Mouse (Mus musculus): ENCODE measurements at regions not wholly inside any gene's neighbourhood (a gene's known extent, or its start where the extent isn't known, plus 50 kb on each side); places are given as distances from the start of the nearest gene placed in this dataset.

- DNase-seq, result no peak
Observed at GRCm38 (mm10) chr12:12701735-12702134, 240.0 kb downstream of the Mycn start.

GRCm38 (mm10) chr12:12701060-12701667, 240.6 kb downstream of the Mycn start:
- no peak for DNase-seq

DNA sequence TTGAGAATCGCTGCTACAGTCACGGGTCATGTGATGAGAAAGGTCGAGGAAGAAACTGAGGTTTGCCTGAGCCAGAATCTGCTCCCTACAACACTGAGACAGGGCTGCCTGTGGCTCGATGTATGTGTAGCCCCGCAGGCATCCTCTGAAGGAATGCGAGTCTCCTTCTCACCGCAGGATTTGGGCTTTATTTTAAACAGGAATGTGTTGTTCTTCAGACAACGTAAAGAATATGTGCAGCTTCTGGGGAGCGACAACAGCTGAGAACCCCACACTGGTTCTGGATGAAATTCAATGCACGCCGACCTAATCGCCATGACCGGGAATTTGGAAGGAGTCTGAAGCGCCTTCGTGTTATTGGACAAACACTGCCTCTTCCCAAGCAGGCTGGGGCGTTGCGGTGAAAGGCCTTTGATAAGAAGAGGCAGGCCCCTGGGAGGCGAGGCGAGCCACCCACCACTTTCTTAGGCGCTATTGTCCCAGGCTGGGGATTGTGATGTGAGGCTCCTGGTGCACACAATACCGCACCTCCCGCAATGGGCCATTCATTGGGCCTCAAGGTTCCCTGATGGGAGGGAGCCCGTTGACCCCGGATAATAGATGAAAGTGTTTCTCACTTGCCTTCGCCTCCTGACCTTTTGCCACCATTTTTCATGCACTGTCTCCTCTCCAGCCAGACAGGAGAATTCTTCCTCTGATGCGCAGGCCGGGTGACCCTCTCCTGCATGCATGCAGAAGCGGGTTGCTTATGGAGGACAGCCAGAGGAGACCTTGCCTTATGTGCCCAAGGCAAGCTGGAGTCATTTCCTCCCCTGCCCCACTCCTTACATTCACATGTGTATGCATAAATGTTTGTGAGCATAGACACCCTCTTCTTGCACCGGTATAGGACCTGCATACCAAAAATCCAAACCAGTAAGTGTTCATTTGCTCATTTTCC, 247.6 kb downstream of the Mycn start:
- DNase-seq, result no peak

DNA sequence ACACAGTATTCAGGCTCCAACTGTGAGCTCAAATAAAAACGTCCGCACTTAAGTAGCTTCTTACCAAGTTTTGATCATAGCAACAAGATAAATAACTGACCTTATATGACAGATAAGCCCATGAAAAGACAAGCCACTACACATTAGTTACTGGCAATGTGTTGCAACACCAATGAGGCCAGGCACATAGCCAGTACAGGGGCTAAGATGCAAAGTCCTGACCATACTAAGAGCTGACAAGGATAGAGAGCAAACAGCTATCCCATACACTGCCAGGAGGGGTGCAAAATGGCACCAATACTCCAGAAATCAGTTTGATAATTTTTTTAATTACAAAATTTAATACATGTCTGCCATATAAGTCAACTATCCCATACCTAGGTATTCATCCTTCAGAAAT, 254.3 kb downstream of the Mycn start:
- no peak for DNase-seq

DNA sequence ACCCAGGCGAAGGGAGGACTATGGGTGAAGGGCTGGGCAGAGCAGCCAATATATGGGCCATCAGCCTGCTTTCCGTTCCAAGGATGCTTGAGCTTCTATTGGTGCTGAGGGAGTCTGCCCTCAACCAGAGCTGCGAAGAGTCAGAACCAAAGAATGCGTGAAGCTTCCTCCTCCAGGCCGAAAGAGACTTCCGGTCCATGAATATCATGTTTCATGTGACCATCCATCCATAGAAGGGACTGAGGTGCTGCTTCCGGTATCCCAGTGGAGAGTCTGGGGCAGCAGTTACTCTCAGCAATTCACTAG, 256.5 kb downstream of the Mycn start:
- no peak for DNase-seq

- DNase-seq, result no peak
Observed at GRCm38 (mm10) chr12:12684481-12685216, 257.1 kb downstream of the Mycn start.

GRCm38 (mm10) chr12:12683733-12684470, 257.8 kb downstream of the Mycn start:
- DNase-seq, result no peak

- DNase-seq, result no peak
Observed at GRCm38 (mm10) chr12:12681101-12681500, 260.6 kb downstream of the Mycn start.

DNA sequence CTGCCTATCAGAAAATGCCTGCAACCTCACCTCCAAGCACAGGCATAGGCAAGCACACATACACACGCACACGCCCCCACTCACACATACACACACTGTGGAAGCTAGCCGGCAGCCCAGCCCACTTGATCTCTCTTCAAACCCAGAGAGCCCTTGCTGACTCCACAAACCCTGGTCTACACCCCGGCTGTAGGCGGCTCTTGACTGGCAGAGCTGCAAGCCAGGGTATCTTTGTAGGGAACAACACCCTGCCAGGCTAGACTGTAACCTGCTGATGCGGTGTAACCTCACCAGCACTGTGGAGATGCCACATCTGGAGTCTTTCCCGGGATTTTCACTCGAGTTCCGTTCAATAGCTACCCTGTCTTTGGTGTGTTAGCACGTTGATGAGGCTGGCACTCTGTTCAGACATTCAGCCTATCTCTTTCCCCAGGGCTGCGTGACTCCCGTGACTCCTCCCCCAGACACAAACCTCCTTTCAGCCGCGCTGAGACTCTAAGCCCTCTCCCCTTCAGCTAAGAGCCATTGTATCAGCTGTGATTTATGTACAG, 261.3 kb downstream of the Mycn start:
- peak; percentile 37 for DNase-seq

- DNase-seq, result peak; percentile 60
Observed at GRCm38 (mm10) chr12:12676676-12677075, 265.0 kb downstream of the Mycn start.

- no peak for DNase-seq
Observed at GRCm38 (mm10) chr12:12669931-12670330, 271.8 kb downstream of the Mycn start.

DNA sequence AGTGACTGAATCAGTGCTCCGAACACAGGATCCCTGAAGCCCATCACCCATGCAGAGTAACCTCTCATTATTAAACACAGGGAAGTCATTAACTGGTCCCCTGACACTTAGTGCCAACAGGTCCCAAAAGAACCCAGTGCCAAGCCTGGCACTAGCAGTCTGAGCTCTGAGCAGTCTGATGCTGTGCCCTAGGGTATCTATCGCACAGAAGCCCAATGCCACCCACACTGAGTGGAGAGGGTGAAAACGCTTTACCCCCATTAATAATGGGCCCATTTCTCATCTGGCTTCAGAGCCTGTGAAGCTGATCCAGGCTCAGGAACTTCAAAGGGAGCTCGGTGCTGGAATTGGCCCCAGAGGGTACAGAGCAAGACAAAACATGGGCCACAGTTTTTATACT, 272.8 kb downstream of the Mycn start:
- DNase-seq, result no peak

DNA sequence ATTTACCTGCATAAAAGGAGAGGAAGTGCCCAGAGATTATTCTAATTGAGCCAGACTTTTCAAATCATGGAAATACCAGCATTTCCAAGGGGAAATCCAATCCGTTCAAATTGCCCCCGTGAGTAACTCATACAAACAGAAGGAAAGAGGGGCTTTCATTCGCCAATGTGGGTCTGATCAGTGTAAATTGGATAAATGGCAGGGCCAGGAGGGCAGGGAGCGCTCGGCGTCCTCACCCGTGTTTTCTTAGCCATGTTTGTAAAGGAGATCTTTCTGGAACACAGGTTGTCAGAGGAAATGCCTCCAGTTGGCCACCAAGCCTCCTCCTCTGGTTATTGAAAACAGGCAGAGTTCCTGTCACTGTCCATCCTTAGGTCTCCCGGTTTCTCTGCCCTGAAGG, 286.1 kb downstream of the Mycn start:
- no peak for DNase-seq

DNA sequence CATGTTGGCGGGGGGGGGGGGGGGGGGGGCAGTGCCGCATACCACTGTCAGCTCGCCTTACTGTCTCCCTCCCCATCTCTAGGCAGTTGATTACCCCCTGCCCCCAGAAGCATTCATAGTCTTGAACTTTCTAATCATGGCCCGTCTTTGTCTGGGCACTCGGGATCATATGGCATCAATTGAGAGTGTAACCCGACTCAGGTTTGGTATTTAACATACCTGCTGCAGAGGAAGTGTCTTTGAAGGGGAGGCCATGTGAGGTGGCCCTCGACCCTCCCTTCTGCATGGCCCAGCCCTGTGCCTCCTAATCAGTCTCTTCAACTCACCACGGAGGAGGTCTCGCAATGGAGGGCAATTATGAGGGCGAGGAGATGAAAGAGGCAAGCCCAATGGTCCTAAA, 286.5 kb downstream of the Mycn start:
- DNase-seq, result no peak

DNA sequence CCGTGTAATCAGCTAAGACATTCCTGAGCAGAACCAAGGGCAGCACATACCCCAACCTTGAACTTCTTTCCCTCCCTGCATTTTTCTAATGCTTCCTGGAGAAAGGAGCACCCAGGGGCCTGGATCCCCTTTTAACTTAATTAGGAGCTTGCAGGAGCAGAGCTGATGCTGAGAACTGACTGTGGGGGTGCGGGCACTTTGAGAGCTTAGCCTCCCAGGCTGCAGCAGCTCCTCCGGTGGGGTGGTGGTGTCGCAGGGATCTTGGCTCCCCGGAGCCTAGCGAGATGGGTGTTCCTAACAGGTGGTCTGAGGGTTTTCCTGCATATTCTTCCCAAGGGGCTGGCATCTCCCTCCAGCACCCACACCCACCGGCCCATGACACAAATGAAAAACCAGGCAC, 289.4 kb downstream of the Mycn start:
- DNase-seq, result no peak

- DNase-seq, result no peak
Observed at GRCm38 (mm10) chr12:12650309-12650708, 291.4 kb downstream of the Mycn start.

DNA sequence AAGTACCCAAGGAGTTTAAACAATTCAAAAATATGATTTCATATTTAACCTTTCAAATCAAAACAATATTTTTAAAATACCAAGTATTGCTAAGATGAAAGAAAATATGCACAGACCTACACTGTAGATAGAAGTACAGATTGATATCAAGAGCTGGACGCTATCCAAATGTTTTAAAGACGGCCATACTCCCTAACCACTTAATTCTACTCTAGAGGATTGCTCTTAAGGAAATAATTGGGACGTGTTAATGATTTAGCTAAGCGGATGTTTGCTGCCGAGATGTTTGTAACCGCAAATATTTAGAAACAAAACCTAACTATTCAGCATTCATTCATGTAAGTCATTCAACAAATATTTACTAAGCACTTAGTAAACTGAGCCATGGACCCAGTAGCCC, 294.2 kb downstream of the Mycn start:
- DNase-seq, result no peak

DNA sequence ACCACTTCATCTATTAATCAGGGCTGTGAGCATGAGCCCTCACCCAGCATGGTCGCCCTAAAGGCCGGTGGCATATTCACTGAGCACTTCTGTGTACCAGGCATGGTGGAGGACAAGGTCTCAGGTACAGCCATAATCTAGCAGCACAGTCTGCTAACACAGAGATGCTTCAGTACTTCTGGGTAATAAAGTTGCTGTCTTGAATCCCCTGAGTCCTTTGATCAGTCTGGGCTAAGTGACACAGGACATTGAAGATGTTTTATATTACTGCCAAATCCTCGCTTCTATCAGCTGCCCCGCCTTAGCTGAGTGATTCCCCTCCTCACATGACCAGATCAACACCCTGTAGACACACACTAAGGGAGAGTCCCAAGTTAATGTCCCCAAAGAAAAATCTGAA, 296.5 kb downstream of the Mycn start:
- no peak for DNase-seq

GRCm38 (mm10) chr12:12643247-12643963, 298.3 kb downstream of the Mycn start:
- DNase-seq, result no peak

DNA sequence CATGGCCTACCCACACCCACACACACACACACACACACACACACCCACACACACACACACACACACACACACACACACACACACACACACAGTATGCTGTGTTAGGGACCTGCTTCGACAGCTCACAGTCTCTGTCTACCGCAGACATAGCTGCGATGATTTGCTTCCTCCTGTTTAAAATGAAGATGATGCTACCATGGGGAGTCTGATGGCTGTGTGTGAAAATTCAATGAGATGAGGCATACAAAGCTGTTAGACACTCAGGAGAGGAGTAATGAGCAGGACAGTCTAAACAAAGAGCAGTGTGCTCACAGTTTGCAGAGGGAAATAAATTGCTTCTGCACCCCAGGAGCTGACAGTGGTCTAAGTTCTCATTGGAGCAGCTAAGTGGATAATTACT, 306.4 kb downstream of the Mycn start:
- DNase-seq, result no peak

GRCm38 (mm10) chr12:12627597-12627996, 314.1 kb downstream of the Mycn start:
- no peak for DNase-seq

DNA sequence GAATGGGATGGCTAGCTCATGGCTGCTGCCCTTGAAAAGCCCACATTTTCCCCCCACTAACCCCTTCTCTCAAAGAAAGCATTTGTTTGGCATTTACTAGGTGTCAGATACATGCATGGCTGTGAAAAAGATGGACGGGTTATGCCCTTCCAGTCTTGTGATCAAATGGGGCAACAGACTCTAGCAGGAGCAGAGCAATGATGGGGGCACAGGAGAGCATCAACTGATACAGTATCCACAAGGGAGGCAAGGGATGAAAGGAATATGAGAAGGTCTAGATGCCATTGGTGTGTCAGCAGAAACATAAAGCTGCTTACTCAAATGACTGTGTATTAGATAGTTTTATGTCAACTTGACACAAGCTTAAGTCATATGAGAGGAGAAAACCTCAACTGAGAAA, 315.9 kb downstream of the Mycn start:
- DNase-seq, result no peak
